Comparison of ENCODE assay signal across 27 mouse cellular contexts in the genomic region with DNA sequence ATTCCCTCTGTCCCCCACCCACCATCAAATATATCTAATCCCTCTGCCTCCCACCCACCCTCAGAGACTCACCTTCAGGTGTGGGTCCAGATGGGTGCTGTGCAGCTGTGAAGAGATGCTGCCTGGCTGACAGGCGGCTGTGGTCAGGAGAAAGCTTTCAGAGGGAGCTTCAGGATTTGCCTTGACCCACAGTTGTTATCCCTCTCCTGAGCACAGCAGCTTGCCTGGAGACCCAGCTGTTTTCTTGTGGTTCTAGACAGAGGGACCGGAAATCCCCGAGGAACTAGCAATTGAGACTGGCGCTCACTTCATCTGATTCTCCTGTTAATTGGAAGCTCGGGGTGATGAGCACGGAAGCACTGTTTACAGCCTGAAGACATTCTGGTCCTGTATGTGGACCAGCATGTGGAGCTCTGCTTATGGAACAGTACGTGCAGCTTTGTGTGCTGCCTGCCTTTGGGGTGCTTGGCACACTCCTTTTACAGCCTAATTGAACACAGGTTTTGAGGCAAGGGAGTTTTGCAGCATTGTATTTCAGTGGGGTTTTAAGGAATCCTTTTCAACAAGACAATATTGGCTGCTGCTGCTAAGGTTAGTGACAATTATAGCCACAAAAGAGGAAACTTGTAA. TPM values are rescaled to one million over a fixed set of nuclear protein-coding genes. Genes with fewer than 3 reads are reported as not detected.
"Had no signal": no experiment of that assay in that cellular context is flagged by ENCODE, and none has a peak within 500 bp of the region (broad histone marks: within the 10 kb centered on the region; RNA-seq: fewer than 3 reads in every experiment).

No protein-coding gene starts in this region.

- H3K27me3 ChIP-seq: limb, embryonic 13.5 days; liver, embryonic 13.5 days; midbrain, embryonic 12.5 days had no signal

- H3K27ac ChIP-seq: kidney, postnatal 0 days; limb, embryonic 13.5 days; liver, embryonic 13.5 days; midbrain, embryonic 12.5 days had no signal

- H3K9me3 ChIP-seq: limb, embryonic 13.5 days; midbrain, embryonic 12.5 days had no signal

- H3K4me2 ChIP-seq: limb, embryonic 13.5 days; liver, embryonic 13.5 days; midbrain, embryonic 12.5 days had no signal

- DNase-seq: kidney, adult 2 months; kidney, postnatal 25 days; left cerebral cortex, postnatal 4 days; liver, embryonic 13.5 days; lung, adult 2 months; lung, postnatal 14 days; lung, postnatal 4 days; right cerebral cortex, adult 18-20 months; thymus, adult 18-20 months; thymus, postnatal 36 days had no signal

- H3K36me3 ChIP-seq: liver, embryonic 13.5 days had no signal

- ATAC-seq: intestine, embryonic 16.5 days; midbrain, embryonic 16.5 days had no signal

- H3K4me3 ChIP-seq: limb, embryonic 13.5 days; liver, embryonic 13.5 days; midbrain, embryonic 12.5 days; myocyte had no signal

- H3K9ac ChIP-seq: limb, embryonic 13.5 days; liver, embryonic 13.5 days; midbrain, embryonic 12.5 days had no signal

- H3K4me1 ChIP-seq: limb, embryonic 13.5 days; liver, embryonic 13.5 days; midbrain, embryonic 12.5 days had no signal

RNA-seq across cellular contexts. Expression of a gene that starts 42.5 kb away (rescaled TPM):
- polyA plus RNA-seq: intestine, embryonic 16.5 days; kidney, adult 2 months; kidney, embryonic 14.5 days; kidney, postnatal 0 days; large intestine, adult 2 months; limb, embryonic 13.5 days; liver, adult 2 months; liver, embryonic 13.5 days; liver, embryonic 16.5 days; lung, adult 2 months; lung, embryonic 16.5 days; midbrain, embryonic 12.5 days; midbrain, embryonic 16.5 days; myocyte; neural tube, embryonic 11.5 days; neural tube, embryonic 14.5 days; small intestine, adult 2 months; spleen, adult 2 months; stomach, embryonic 16.5 days; urinary bladder, adult 2 months had no signal

RNA-seq across cellular contexts. Expression of a gene that starts 51.9 kb away (rescaled TPM):
- polyA plus RNA-seq: intestine, embryonic 16.5 days; kidney, adult 2 months; kidney, embryonic 14.5 days; kidney, postnatal 0 days; large intestine, adult 2 months; limb, embryonic 13.5 days; liver, adult 2 months; liver, embryonic 13.5 days; liver, embryonic 16.5 days; lung, adult 2 months; lung, embryonic 16.5 days; midbrain, embryonic 12.5 days; midbrain, embryonic 16.5 days; myocyte; neural tube, embryonic 11.5 days; neural tube, embryonic 14.5 days; small intestine, adult 2 months; spleen, adult 2 months; stomach, embryonic 16.5 days; urinary bladder, adult 2 months had no signal

RNA-seq across cellular contexts. Expression of a gene that starts 54.5 kb away (rescaled TPM):
- polyA plus RNA-seq: myocyte had no signal
